Mouse (Mus musculus) hindbrain, embryonic 11.5 days (tissue): Measurements from ENCODE around the gene Pdpk1. TPM values are rescaled to one million over a fixed set of nuclear protein-coding genes. Genes with fewer than 3 reads are reported as not detected.

Experiments
- ATAC-seq: fragments of 200-750 bp; cut with Nextera tagmentation; 2 replicates; pipeline ENCODE4 v1.8.0; 2017; ENCODE audit warnings: mild to moderate bottlenecking, moderate TSS enrichment, moderate library complexity; ENCODE audit not compliant: low FRiP score
- DNase-seq: peaks from one replicate; pipeline ENCODE4 v3.0.0-alpha.2; 2015; ENCODE audit warnings: low spot score
- H3K27ac ChIP-seq: fragments of 300-500 bp; sonication (generic); 2 replicates; pipeline ENCODE4 v1.5.1; 2014; ENCODE audit warnings: mild to moderate bottlenecking, low read depth, low read length
- H3K27me3 ChIP-seq: fragments of 300-500 bp; sonication (generic); 2 replicates; pipeline ENCODE4 v1.6.1; 2014; ENCODE audit warnings: mild to moderate bottlenecking, low read length, moderate library complexity, mixed read lengths; ENCODE audit not compliant: control insufficient read depth, insufficient read depth
- H3K36me3 ChIP-seq: fragments of 300-500 bp; sonication (generic); 2 replicates; pipeline ENCODE4 v1.6.1; 2014; ENCODE audit warnings: mild to moderate bottlenecking, low read length, moderate library complexity, mixed read lengths; ENCODE audit not compliant: control insufficient read depth, insufficient read depth
- H3K4me1 ChIP-seq: fragments of 300-500 bp; sonication (generic); replicated peaks from 2 replicates; pipeline ENCODE4 v1.6.1; 2014; ENCODE audit warnings: low read length, mixed read lengths; ENCODE audit not compliant: control insufficient read depth, insufficient read depth
- H3K4me2 ChIP-seq: fragments of 300-500 bp; sonication (generic); replicated peaks from 2 replicates; pipeline ENCODE4 v1.6.1; 2014; ENCODE audit warnings: mild to moderate bottlenecking, low read depth, low read length
- H3K4me3 ChIP-seq: fragments of 300-500 bp; sonication (generic); 2 replicates; pipeline ENCODE4 v1.5.1; 2014; ENCODE audit warnings: low read depth, low read length
- H3K9ac ChIP-seq: fragments of 300-500 bp; sonication (generic); 2 replicates; pipeline ENCODE4 v1.6.1; 2014; ENCODE audit warnings: low read depth, low read length
- H3K9me3 ChIP-seq: fragments of 300-500 bp; sonication (generic); 2 replicates; pipeline ENCODE4 v1.6.1; 2016; ENCODE audit warnings: low read length; ENCODE audit not compliant: control insufficient read depth
- WGBS: fragments of 180-500 bp; shearing (Covaris S2); extraction: QIAGEN DNeasy Blood & Tissue Kit; methylation state at CpG from one replicate; pipeline ENCODE4 v1.1.7; 2014; 5-methylcytosine and 5-hydroxymethylcytosine counted together
- polyA plus RNA-seq: library from polyadenylated mRNA; unstranded; fragments of >200 nt; fragmentation: Nextera tagmentation; extraction: Ambion mirVana; gene quantifications from 2 replicates; pipeline ENCODE4 v1.2.1, GENCODE M21; 2014

Pdpk1 gene
- polyA plus RNA-seq, 1 experiment from 2014 or later: 61.7 TPM

GRCm38 (mm10) chr17:24048053-24048452 lies 102.7 kb downstream of the Pdpk1 start:
- H3K9me3 ChIP-seq: no peaks in the 10 kb centered on the region
- 92% methylated on average over 5 of the region's 5 CpGs for WGBS
- H3K36me3 ChIP-seq: peaks cover 6% of the 10 kb centered on the region; the same call in 1 of the 2 replicates

GRCm38 (mm10) chr17:24046026-24046425 lies 104.7 kb downstream of the Pdpk1 start:
- Histone ChIP-seq H3K27ac (no peak overlapping the region), H3K4me1 (no peaks in the 10 kb centered on the region), H3K36me3 (peaks cover 5% of the 10 kb centered on the region; the same call in 1 of the 2 replicates), H3K4me3 (no peak overlapping the region), H3K9ac (no peak overlapping the region), H3K27me3 (no peaks in the 10 kb centered on the region), H3K9me3 (no peaks in the 10 kb centered on the region), H3K4me2 (no peak overlapping the region)
- no peak for DNase-seq
- 58% methylated on average over 5 of the region's 5 CpGs for whole genome bisulfite sequencing
- ATAC-seq: no peak

More at GRCm38 (mm10) chr17:24048053-24048452, 102.7 kb downstream of the Pdpk1 start:
- Histone ChIP-seq H3K9ac (no peak overlapping the region), H3K4me3 (no peak overlapping the region), H3K27me3 (no peaks in the 10 kb centered on the region), H3K27ac (no peak overlapping the region), H3K4me1 (no peaks in the 10 kb centered on the region), H3K4me2 (no peak overlapping the region)
- DNase-seq (no peak), ATAC-seq (no peak)

GRCm38 (mm10) chr17:24045608-24046007 lies 105.1 kb downstream of the Pdpk1 start:
- H3K4me2 ChIP-seq: no peak overlapping the region
- no peak overlapping the region for H3K4me3 ChIP-seq
- H3K27ac ChIP-seq: no peak overlapping the region
- peaks cover 3% of the 10 kb centered on the region; the same call in 1 of the 2 replicates for H3K36me3 ChIP-seq
- no peaks in the 10 kb centered on the region for H3K9me3 ChIP-seq
- no peak overlapping the region for H3K9ac ChIP-seq
- no peak for DNase-seq
- WGBS: 89% methylated on average over 10 of the region's 10 CpGs
- no peaks in the 10 kb centered on the region for H3K27me3 ChIP-seq
- no peaks in the 10 kb centered on the region for H3K4me1 ChIP-seq
- no peak for ATAC-seq

GRCm38 (mm10) chr17:24044482-24044881 lies 106.2 kb downstream of the Pdpk1 start:
- Histone ChIP-seq H3K27me3 (no peaks in the 10 kb centered on the region), H3K4me3 (no peak overlapping the region), H3K4me2 (no peak overlapping the region), H3K36me3 (peaks cover 3% of the 10 kb centered on the region; the same call in 1 of the 2 replicates), H3K4me1 (no peaks in the 10 kb centered on the region), H3K9ac (no peak overlapping the region), H3K9me3 (no peaks in the 10 kb centered on the region), H3K27ac (no peak overlapping the region)
- 74% methylated on average over 5 of the region's 5 CpGs for WGBS
- ATAC-seq (no peak), DNase-seq (no peak)

- no peak within 1 kb of the TSS for H3K9ac ChIP-seq
- no peaks in the 10 kb centered on the region for H3K27me3 ChIP-seq
Measured at GRCm38 (mm10) chr17:24037844-24038243, 112.9 kb downstream of the Pdpk1 start, which contains the start of gene Prss27. Prss27 (plus strand) TSS chr17:24038144.

GRCm38 (mm10) chr17:24037360-24037759 lies 113.4 kb downstream of the Pdpk1 start:
- no peaks in the 10 kb centered on the region for H3K36me3 ChIP-seq
- H3K27me3 ChIP-seq: no peaks in the 10 kb centered on the region
- no peak for DNase-seq
- H3K4me3 ChIP-seq: no peak overlapping the region
- WGBS: 85% methylated on average over 13 of the region's 13 CpGs
- H3K9me3 ChIP-seq: no peaks in the 10 kb centered on the region
- H3K27ac ChIP-seq: no peak overlapping the region
- no peak for ATAC-seq
- H3K4me2 ChIP-seq: no peak overlapping the region
- no peaks in the 10 kb centered on the region for H3K4me1 ChIP-seq
- no peak overlapping the region for H3K9ac ChIP-seq

More at GRCm38 (mm10) chr17:24037844-24038243, 112.9 kb downstream of the Pdpk1 start, which contains the start of gene Prss27:
- no peaks in the 10 kb centered on the region for H3K9me3 ChIP-seq
- no peak for DNase-seq
- no peaks in the 10 kb centered on the region for H3K36me3 ChIP-seq
- no peak within 1 kb of the TSS for H3K4me2 ChIP-seq
- ATAC-seq: no peak
- WGBS: 80% methylated on average over 4 of the region's 4 CpGs
- H3K4me1 ChIP-seq: no peaks in the 10 kb centered on the region
- no peak within 1 kb of the TSS for H3K27ac ChIP-seq
- H3K4me3 ChIP-seq: no peak within 1 kb of the TSS

GRCm38 (mm10) chr17:24036954-24037353 lies 113.8 kb downstream of the Pdpk1 start:
- H3K9ac ChIP-seq: no peak overlapping the region
- H3K9me3 ChIP-seq: no peaks in the 10 kb centered on the region
- no peaks in the 10 kb centered on the region for H3K27me3 ChIP-seq
- H3K36me3 ChIP-seq: no peaks in the 10 kb centered on the region
- H3K27ac ChIP-seq: no peak overlapping the region
- WGBS: 78% methylated on average over 6 of the region's 6 CpGs
- no peak for DNase-seq
- no peaks in the 10 kb centered on the region for H3K4me1 ChIP-seq
- H3K4me2 ChIP-seq: no peak overlapping the region
- H3K4me3 ChIP-seq: no peak overlapping the region
- ATAC-seq: no peak

GRCm38 (mm10) chr17:24035087-24035486 lies 115.6 kb downstream of the Pdpk1 start:
- Histone ChIP-seq H3K4me3 (no peak overlapping the region), H3K27ac (no peak overlapping the region), H3K36me3 (no peaks in the 10 kb centered on the region), H3K4me2 (no peak overlapping the region), H3K27me3 (no peaks in the 10 kb centered on the region), H3K9ac (no peak overlapping the region), H3K9me3 (no peaks in the 10 kb centered on the region), H3K4me1 (no peaks in the 10 kb centered on the region)
- no peak for DNase-seq
- 85% methylated on average over 7 of the region's 7 CpGs for WGBS
- no peak for ATAC-seq

- Histone ChIP-seq H3K36me3 (no peaks in the 10 kb centered on the region), H3K9ac (no peak overlapping the region), H3K4me1 (no peaks in the 10 kb centered on the region), H3K9me3 (no peaks in the 10 kb centered on the region), H3K4me2 (no peak overlapping the region), H3K4me3 (no peak overlapping the region), H3K27ac (no peak overlapping the region), H3K27me3 (no peaks in the 10 kb centered on the region)
- no peak for DNase-seq
- ATAC-seq: no peak
- WGBS: 85% methylated on average over 12 of the region's 22 CpGs
Measured at GRCm38 (mm10) chr17:24030551-24030950, 120.2 kb downstream of the Pdpk1 start.
